Mouse (Mus musculus) naive thymus-derived CD4-positive, alpha-beta T cell, adult 2 months (primary cell): ENCODE measurements around the gene Clcn6.
A peak's percentile ranks its signal among the peaks of the same experiment; 100 is the strongest.

Experiments used
- DNase-seq: peaks from one replicate; pipeline ENCODE4 v3.0.0-alpha.2; 2011; ENCODE audit warnings: low read depth

Clcn6 gene

DNA sequence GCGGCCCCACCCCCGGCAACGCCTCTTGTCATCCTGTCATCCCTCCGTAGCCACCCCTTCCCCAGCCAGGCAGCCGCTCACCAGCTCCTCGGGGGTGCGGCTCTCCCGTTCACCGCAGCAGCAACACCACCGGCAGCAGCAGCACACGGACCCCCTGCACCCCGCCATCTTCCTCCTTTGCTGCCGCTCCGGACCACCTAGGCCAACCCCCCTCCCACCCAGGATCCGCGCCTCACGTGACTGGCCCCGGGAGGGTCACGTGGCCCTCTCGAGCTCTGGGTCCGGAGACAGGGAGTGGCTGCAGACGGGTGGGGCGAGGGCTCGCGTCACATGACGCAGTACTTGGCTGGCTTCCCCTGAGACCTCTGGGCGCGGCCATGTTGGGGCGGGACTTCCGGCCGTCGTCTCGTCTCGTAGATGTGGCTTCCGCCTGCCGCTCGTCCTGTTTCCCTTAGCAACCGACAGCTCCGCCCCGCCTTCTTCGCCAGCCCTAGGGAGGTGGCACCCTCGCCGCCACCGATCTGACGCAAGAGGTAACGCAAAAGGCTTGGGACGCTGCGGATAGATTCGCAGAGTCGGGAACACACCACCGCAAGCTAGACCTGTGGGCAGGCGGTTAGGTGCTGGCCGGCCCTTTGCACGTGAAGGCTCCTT, at the start of gene Clcn6, which contains the start of gene Mthfr:
Gene Clcn6, minus strand, starts transcription at position 222 of the 654 bp plus-strand sequence.
Gene Mthfr, plus strand, starts transcription at position 478 of the 654 bp plus-strand sequence.
- DNase-seq: peak; percentile 99

DNA sequence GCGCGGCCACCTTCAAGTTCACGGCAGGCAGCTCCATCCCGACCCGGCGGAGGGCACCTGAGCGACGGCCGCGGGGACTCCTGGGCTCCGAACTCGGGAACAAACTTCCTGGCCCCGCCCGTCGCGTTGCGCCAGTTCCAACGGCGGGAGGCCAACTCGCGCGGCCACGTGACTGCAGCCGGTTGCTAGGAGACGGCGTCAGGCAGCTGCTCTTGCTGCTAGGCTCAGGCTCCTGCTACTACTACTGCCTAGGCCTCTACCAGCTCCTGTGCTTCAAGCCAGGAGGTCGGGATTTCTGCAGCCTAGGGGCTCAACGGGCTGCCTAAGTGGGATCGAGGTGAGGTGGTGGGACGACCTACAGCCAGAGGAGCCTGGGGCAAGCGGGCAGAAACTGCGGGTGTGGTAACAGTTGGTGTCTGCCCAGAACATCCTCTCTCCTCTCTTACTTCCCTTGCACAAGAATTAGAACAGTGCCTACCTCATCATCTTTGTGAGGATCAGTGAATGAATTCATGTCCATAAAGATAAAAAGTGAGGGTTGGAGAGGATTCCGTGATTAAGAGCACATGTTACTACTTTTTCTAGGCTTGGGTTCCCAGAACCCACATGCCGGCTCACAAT, 49.4 kb upstream of the Clcn6 start, which contains the start of gene Agtrap:
Gene Agtrap, minus strand, starts transcription at position 125 of the 621 bp plus-strand sequence.
- peak; percentile 89 for DNase-seq

DNA sequence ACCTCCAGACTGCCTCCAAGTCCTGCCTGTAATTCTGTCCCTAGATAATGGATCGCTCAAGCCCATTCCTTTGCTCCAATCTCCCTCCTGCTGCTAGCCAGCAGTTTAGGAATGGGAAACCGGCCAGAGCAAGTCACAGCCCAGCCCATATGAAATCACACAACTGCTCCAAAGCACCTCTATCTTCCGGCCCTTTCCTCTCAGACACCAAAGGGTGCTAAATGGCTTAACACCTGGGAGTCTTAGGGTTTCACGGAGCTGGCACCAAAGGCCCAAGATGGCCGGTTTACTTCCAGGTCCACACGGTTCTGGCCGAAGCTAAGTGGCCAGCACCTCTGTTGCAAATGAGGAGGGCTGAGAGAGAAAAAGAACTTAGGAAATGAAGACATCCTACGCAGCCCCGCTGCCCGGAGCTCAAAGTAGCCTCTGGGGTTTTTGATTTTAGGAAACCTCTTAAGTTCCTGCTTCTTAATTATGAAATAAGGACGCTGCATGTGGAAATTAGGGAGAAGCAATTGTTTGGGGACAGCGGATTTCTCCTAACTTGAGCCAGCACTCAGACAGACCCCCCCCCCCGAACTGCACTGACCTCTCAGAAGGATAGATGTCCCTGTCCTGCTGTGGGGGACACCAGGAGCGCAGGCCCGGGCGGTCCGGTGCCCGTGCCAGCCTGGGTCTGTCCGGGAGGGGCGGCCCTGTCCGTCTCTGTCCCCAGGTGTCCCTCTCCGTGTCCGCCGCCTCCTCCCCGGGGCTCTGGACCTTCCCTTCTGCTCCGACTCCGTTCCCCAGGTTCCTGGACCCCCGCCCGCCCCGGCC, 48.7 kb upstream of the Clcn6 start:
- DNase-seq: peak; percentile 37

DNA sequence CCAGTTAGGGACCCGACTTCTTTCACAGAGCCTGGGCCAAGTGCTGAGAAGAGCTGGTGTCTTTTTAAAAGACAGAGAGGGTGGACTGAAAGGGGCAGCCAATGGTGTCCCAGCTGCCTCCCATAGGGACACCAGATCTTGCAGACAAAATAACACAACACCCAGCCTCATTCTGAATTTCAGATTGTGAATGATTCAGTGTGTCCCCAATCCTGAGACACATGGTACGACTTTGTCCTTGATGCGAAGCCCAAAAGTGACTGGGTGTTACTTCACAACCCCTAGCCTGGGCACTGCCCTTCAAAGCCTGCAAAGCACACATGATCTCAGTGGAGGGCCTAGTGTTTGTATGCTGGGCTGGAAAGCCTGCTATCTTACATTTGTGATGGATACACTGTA, 47.3 kb upstream of the Clcn6 start:
- DNase-seq: no peak

DNA sequence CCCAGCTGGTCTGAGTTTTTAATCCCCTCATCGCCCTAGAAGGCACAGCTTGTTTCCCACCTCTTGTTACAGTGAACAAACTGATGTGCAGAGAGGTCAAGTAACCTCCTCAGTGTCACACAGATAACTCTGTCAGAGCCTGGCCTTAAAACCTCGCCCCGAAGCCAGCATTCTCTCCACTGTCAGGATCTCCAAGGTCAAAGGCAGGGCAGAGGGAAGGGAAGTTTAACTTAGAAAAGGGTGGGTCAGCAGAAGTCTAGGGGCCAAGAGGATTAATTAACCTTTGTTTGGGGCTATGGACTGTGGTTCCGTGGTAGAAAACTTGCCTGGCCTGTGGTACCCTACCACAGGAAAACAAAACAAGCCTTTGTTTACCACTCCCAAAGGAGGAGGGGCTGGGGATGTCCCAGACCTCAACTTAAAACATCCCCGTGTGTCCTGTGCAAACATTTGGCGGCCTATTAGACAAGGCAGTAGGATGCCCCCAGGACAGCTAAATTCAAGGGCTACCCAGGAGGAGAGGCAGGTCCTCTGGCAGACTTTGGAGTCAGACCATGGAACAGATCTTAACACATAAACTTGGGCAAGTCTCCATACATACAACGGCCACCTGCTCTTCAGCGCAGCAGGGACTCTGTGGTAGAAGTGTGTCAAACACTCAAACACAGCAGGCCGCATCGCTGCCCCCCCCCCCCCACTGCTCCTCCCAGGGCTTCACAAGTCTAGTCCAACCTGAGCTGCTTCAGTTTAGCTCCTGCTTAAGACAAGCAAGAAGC, 46.7 kb upstream of the Clcn6 start:
- DNase-seq: no peak

DNA sequence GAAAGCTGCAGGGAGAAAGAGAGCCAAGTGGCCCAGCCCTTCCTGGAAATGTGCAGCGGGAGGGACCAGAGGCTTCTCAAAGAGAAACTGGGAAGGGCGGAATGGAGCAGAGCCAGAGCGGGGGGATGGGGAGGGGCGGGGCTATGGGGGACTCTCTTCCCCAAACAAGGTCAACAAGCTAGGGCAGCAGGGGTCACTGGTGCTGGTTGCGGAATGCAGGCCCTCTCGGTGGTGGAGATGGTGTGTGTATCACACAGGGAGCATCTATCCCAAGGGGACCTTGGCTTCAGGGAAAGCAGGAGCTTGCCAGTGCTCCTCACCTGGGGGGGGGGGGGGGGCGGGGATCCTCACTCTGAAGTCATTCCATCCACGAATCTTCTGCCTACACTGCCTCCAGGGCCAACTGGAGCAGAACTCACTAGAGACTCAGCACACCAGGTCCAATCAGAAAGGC, 45.7 kb upstream of the Clcn6 start:
- DNase-seq: no peak

DNA sequence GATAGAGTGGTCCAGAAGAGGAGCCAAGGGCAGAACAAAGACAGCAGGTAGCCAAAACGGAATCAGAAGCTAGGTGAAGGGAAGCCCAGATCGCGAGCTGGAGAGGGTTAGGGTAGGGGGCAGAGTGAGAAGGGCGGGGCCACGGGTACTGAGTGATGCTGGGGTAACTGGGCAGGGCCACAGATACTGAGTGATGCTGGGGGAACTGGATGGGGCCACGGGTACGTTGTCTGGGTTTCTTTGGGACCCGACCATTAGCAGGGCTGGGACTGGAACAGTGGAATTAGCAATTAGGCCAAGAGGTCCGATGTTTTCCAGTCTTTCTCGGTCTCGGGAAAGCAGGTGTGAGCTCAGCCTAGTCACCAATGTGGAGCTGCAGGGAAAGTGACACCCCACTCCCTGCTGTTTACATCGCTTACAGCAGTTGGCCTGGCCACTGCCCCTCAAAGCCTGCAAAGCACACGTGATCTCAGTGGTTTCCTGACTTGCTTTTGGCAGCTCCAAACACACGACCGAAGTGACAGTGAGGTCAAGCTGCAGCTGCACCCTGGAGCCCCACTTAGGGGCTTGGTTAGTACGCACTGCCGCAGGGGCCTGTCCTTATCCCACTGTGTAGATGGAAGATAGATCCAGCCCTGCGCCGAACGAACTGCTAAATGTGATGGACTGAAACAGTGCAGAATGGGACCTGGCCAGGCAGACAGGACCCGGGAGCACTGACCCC, 44.7 kb upstream of the Clcn6 start:
- no peak for DNase-seq

DNA sequence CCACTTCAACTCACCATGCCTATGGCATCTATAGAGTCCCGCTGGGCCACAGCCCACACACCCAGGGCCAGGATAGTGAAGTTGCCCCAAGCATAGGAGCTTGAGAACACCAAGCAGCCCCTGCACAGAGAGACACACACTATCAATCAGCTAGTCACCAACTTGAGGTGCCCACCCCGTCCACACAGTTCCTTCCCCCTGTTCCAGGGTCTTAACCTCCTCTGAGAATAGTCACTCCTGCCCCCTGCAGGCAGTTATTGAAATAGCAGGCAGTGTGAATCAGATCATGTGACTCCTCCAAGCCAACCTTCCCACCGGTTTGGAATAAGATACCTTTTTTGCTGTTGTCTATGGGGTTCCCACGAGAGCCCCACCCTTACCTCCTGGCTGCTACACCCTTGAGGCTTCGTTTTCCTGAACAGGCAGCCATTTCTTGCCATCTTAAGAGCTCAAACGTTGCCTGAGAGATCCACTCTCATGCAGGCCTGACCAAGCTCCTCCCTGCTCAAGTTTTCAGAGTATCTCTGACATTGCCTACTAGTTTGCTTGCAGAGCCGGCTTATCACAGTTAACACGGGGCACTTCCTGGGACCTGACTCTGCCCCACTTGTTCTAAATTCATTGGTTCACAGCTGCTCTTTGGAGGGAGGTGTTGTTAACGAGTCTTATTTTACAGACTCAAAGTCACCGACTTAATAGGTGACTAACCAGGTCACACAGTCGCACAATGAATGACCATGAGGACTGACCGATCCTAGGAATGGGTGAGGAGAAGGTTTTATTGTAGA, 43.8 kb upstream of the Clcn6 start:
- DNase-seq: peak; percentile 77

DNA sequence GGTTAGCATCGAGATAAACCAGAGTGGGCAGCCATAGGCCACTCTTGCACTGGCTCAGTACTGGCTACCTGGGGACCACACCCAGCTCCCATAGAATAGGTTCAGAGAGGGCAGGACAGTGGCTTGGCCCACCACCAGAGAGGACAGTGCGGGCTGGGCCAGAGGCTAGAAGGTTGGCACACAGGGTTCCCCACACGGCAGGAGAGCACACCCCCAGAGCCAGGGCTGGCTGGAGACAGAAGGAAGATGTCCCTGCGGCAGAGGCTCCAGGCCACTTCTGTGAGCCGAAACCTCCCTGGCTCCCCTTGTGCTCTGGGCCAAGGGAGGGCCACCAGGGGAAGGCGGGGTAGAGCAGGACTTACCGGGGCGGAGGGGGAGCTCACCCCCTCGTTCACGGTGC, 42.6 kb upstream of the Clcn6 start:
- no peak for DNase-seq

DNA sequence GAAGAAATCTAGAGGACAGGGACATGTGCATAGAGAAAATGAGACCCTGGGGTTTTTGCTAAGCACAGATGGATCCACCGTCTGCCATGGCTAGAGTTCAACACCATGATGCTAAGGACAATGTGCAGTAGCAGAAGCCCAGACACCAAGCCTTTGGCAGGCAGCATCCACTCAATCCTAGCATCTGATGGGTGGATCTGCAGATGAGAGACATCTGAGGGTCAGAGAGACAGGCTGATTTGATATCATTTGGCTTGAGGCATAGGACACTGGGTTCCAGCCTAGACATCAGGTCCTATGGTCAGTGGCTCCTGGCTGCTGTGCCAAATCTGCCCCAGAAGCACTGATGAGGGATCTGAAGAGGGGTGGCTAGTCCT, 42.0 kb upstream of the Clcn6 start:
- DNase-seq: no peak

DNA sequence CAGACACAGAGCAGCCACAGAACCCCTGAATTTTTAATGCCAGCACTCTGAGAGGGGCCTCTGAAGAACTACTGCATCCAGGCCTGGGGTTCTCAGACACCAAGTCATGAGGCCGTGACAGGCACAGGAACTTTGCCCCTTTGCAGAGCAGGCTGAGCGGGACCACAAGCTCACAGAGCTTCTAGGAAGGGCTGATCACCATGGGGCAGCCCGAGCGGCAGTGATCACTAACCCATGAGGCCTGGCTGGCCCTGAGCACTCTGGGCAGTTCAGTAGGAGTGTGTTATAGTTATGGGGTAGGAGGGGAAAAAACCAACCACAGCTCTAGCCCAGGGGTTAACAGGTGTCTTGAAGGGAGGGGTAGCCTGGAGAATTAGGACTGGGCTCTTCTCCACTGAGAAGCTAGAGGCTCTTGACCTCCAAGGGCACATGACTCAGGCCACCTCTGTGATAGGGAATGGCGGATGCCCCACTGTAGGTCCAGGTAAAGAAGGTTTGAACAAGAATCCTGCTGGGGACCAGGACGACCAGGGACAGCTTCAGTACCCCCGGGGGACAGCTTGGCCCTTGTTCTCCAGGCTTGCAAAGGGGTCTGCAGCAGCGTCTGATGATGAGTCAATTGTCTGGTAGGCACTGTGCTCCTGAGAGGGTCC, 41.4 kb upstream of the Clcn6 start:
- no peak for DNase-seq

DNA sequence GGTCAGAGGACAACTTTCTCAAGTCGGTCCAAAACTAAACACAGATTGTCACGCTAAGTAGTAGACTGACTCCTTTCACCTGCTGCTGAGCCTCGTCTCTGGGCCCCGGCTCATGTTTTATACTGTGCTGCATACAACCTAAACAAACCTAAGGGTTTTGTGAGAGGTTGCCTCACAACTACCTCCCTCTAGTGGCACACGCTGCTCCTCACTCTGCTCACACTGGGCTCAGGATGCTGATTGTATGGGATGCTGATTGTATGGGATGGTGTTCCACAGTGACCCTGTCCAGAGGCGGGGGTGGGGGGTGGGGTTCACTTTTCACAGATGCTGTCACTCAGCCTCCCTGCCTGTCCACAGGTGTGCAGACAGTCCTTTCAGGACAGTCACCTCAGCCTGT, 40.6 kb upstream of the Clcn6 start:
- no peak for DNase-seq

DNA sequence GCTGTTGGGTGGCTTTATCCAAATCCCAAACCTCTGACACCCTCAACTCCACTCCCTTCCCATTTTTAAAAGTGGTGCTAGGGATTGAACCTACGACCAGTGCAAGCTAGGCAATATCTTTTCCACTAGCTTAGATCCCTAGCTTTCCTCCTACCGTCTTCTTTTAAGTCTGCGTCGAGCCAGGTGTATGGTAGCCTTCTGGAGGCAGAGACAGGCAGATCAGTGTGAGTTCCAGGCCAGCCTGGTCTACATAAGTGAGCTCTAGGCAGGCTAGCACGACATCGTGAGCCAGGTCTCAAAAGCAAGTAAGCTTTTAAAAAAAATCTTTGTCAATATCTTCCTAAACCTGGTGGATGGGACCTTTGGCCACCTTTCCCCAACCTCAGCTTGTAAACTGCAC, 37.3 kb upstream of the Clcn6 start:
- no peak for DNase-seq

DNA sequence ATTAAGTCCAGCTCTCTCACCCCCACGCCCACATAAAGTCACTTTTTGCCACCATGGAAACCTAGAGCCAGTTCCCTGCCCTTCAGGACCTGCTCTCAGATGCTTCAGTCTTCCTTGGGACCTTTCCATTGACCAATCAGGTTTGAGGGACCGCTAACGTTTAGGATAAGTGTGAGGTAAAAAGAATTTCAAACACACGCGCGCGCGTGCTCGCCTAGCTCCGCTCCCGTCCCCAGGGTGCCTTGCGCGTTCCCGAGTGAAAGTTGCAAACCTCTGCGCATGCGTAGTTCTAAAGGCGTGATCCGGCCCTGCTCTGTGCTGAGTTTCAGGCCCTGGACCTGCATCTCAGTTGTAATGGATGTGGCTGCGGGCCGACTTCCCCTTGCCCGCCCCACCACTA, 36.6 kb upstream of the Clcn6 start:
- peak; percentile 83 for DNase-seq

DNA sequence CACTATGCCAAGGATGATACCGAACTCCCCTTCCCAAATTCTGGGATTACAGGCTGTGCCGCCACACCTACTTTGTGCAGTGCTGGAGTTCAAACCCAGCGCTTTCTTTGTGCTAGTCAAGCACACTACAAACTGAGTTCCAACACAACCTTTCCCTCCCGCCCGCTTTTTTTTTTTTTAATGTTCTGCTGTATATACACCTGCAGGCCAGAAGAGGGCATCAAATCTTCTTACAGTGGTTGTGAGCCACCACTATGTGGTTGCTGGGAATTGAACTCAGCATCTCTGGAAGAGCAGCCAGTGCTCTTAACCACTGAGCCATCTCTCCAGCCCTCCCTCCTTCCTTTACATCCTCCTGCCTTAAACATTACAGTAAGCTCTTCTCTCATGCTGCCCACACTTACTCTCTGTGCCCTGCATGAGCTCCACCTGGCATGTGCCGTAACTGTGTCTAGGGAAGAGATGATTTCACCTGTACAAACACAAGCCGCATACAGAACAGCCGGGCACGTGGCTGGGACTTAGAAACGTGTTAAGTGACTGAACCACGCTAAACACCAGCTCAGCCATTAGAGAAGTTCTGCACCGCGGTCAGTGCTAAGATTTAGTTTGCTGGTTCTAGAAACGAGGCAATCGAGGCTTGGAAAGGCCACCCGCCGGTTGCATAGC, 36.0 kb upstream of the Clcn6 start:
- peak; percentile 69 for DNase-seq

DNA sequence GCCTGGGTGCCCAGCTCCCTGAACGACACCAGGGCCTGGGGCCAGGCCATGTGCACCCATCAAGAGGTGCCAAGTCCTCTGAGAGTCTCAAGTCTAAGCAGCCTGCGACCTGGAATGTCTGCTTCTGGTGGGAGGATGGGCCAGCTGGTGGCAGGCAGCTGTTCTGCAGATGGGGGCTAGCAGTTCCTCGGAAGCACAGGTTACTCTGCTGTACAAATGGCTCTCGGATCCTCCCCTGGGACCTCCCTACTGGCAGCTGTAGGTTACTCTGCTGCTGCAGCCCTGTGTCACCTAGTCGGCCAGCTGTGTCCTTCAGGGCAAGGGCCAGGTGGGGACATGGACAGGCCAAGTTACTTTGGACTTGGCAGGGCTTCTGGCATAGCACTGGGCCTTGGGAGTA, 32.9 kb upstream of the Clcn6 start:
- DNase-seq: no peak

DNA sequence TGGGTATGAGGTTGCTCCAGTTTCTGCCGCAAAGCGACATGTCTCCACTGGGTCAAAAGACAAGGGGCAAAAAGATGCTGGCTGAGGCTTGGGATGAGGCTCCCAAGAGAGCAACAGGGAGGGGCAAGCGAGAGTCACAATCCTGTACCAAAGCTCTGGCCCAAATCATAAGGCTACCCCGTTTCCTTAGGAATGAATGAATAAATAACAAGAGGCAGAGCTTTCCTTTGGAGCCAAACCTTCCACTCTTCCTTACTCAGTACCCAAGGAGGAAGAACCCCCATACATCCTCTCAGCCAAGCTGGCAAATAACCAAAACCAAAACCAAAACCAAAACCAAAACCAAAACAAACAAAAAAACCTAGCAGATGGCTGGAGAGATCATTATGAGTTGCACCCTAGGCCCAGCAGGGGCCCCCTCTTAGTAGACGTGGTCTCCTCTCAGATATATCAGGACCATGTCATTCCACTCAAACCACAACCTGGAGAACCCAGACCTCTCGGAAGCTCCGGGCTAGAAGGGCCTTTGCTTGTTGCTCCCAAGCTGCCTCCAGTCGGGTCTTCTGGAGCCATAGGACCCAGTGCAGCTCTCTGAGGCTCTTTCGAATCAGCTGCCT, 31.1 kb upstream of the Clcn6 start:
- no peak for DNase-seq

DNA sequence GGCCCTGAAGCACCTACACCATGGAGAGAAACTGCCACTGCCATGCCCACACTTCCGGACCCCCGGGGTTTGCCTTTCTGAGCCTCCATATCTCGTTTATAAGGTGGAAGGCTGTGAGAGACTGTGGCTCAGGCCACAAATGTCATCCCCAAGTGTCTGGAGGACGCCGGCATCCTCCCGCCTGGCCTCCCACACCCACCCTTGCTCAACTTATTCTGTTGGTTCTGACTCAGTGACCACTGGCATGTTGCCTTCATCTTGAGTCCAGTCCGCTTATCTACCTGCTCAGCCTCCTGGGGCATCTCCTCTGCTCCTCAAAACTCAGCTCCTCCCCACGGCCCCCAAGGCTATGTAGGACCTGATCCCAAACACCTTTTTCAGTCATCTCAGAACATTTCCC, 28.7 kb upstream of the Clcn6 start:
- no peak for DNase-seq

DNA sequence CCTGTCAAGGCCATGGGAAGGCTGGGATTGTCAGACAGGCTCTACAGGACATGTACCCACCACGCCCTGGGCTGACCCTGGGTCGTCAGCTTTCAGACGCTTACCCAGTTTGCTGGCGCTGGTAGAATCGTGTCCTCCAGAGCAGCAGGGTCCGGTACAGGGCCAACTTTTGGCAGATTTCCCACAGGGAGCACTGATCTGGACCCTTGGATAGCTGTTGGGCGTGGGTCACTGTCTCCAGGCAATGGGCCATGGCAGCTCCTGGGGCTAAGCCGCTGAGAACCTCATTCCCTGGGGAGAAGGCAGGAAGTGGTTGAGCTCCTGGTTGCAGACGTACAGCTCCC, 27.8 kb upstream of the Clcn6 start:
- no peak for DNase-seq
